Mouse (Mus musculus) limb, embryonic 10.5 days (tissue): ENCODE results near the gene Reln. TPM values are rescaled to one million over a fixed set of nuclear protein-coding genes. Genes with fewer than 3 reads are reported as not detected.

ENCODE experiments used
- DNase-seq: peaks from one replicate; pipeline ENCODE4 v3.0.0-alpha.2; 2017; ENCODE audit warnings: low spot score
- H3K27ac ChIP-seq: fragments of 300-500 bp; sonication (generic); 2 replicates; pipeline ENCODE4 v1.5.1; 2016; ENCODE audit warnings: mild to moderate bottlenecking
- H3K27me3 ChIP-seq: fragments of 300-500 bp; sonication (generic); 2 replicates; pipeline ENCODE4 v1.6.1; 2016; ENCODE audit warnings: low read depth, mild to moderate bottlenecking; ENCODE audit not compliant: poor library complexity, severe bottlenecking
- H3K36me3 ChIP-seq: fragments of 300-500 bp; sonication (generic); 2 replicates; pipeline ENCODE4 v1.6.1; 2016; ENCODE audit warnings: mild to moderate bottlenecking, moderate library complexity
- H3K4me1 ChIP-seq: fragments of 300-500 bp; sonication (generic); 2 replicates; pipeline ENCODE4 v1.6.1; 2016
- H3K4me3 ChIP-seq: fragments of 300-500 bp; sonication (generic); 2 replicates; pipeline ENCODE4 v1.5.1; 2016; ENCODE audit warnings: mild to moderate bottlenecking, moderate library complexity
- H3K9me3 ChIP-seq: fragments of 300-500 bp; sonication (generic); replicated peaks from 2 replicates; pipeline ENCODE4 v1.6.1; 2016; ENCODE audit warnings: mild to moderate bottlenecking
- WGBS: fragments of 180-500 bp; shearing (Covaris S2); methylation state at CpG from one replicate; pipeline ENCODE4 v1.1.7; 2016; 5-methylcytosine and 5-hydroxymethylcytosine counted together
- polyA plus RNA-seq: library from polyadenylated mRNA; unstranded; fragments of >200 nt; fragmentation: Nextera tagmentation; extraction: Ambion mirVana; gene quantifications from 2 replicates; pipeline ENCODE4 v1.2.1, GENCODE M21; 2016

Gene Reln
- polyA plus RNA-seq, 1 experiment from 2014 or later = 0.71 TPM

- DNase-seq = no peak
- Histone ChIP-seq H3K27me3 (no peaks in the 10 kb centered on the region), H3K36me3 (no peaks in the 10 kb centered on the region), H3K4me1 (no peaks in the 10 kb centered on the region), H3K9me3 (no peaks in the 10 kb centered on the region), H3K4me3 (no peak overlapping the region), H3K27ac (no peak overlapping the region)
- 64% methylated on average over 10 of the region's 10 CpGs for WGBS
Measured at GRCm38 (mm10) chr5:21851679-21852340, 492.7 kb downstream of the Reln start.

GRCm38 (mm10) chr5:21847438-21847837 is 497.1 kb downstream of the Reln start:
- no peaks in the 10 kb centered on the region for H3K9me3 ChIP-seq
- no peak for DNase-seq
- H3K27ac ChIP-seq = no peak overlapping the region
- no peak overlapping the region for H3K4me3 ChIP-seq
- 70% methylated on average over 6 of the region's 6 CpGs for WGBS
- no peaks in the 10 kb centered on the region for H3K4me1 ChIP-seq
- H3K36me3 ChIP-seq = no peaks in the 10 kb centered on the region
- H3K27me3 ChIP-seq = no peaks in the 10 kb centered on the region

- Histone ChIP-seq H3K4me1 (no peaks in the 10 kb centered on the region), H3K4me3 (no peak overlapping the region), H3K27me3 (no peaks in the 10 kb centered on the region), H3K9me3 (no peaks in the 10 kb centered on the region), H3K27ac (no peak overlapping the region), H3K36me3 (no peaks in the 10 kb centered on the region)
- 88% methylated on average over 20 of the region's 20 CpGs for WGBS
- DNase-seq = no peak
Measured at GRCm38 (mm10) chr5:21846616-21847290, 497.7 kb downstream of the Reln start.

GRCm38 (mm10) chr5:21844676-21845075 is 499.8 kb downstream of the Reln start:
- no peaks in the 10 kb centered on the region for H3K9me3 ChIP-seq
- DNase-seq = no peak
- WGBS = 71% methylated on average over 4 of the region's 4 CpGs
- H3K4me3 ChIP-seq = no peak overlapping the region
- no peaks in the 10 kb centered on the region for H3K36me3 ChIP-seq
- no peaks in the 10 kb centered on the region for H3K4me1 ChIP-seq
- no peak overlapping the region for H3K27ac ChIP-seq
- no peaks in the 10 kb centered on the region for H3K27me3 ChIP-seq

Other genes starting within 250 kb of the Reln start
- 51.2 and 52.6 TPM in 2 replicates for gene Orc5, start 205.7 kb upstream of the Reln start, polyA plus RNA-seq